ENCODE assay signal across 8 mouse cellular contexts in the genomic region with DNA sequence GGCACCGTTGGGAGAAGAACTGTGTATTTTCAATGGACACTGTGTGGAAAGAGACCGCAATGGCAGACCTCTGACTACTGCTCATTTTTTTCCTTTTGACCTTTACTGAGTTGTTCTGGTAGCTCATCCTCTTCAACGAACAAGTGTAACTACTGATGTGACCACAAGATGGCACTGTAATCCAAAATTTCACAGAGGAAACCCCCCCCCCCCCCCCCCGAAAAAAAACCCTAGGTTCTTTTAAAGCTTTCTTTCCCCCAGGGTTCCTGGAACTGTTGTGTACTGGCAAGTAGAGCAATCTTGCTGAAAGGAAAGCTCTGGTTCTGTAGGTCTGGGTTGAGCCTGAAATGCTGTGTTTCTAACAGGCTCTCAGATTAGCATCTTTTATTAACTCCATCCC. TPM values are rescaled to one million over a fixed set of nuclear protein-coding genes. Genes with fewer than 3 reads are reported as not detected.
DNase-seq lines count a peak whose midpoint lies in the region; ATAC-seq and TF ChIP-seq lines count a peak whose summit lies in the region.

No protein-coding gene starts in this region.

- no peaks in the 10 kb centered on the region for H3K27me3 ChIP-seq in spleen, adult 2 months (ENCODE audit: control insufficient read depth, insufficient read depth, low read length)
- H3K27me3 ChIP-seq in forebrain, postnatal 0 days (ENCODE audit: insufficient read depth, low read length), result no peaks in the 10 kb centered on the region
- no peaks in the 10 kb centered on the region for H3K27me3 ChIP-seq in midbrain, embryonic 16.5 days (ENCODE audit: control insufficient read depth, insufficient read depth, low read depth, low read length)

- TF ChIP-seq POLR2A in spleen, adult 2 months (IDR thresholded peaks at IDR 0.05; ENCODE audit: low read depth, low read length), result no peak

- H3K4me1 ChIP-seq in spleen, adult 2 months (ENCODE audit: control insufficient read depth, insufficient read depth, insufficient read length), result peaks cover 15% of the 10 kb centered on the region; the same call in 1 of the 2 replicates
- H3K4me1 ChIP-seq in forebrain, postnatal 0 days (ENCODE audit: insufficient read depth), result no peaks in the 10 kb centered on the region
- H3K4me1 ChIP-seq in midbrain, embryonic 16.5 days (ENCODE audit: control insufficient read depth, insufficient read depth, low read length), result no peaks in the 10 kb centered on the region

- peak; percentile 18 for DNase-seq in cerebellum, adult 18-20 months
- DNase-seq in cerebellum, adult 9-11 months, result no peak
- DNase-seq in spleen, adult 2 months (ENCODE audit: low read depth in 1 of 2, low spot score in 2 of 2), result no peak
- no peak for DNase-seq in spleen, adult 18-20 months
- peak; percentile 80 for DNase-seq in forebrain, postnatal 0 days
- peak; percentile 31 for DNase-seq in large intestine, adult 2 months (ENCODE audit: low read depth, low spot score)
- DNase-seq in urinary bladder, postnatal 25 days (ENCODE audit: low spot score), result no peak

- H3K9ac ChIP-seq in forebrain, postnatal 0 days, result no peak overlapping the region
- H3K9ac ChIP-seq in midbrain, embryonic 16.5 days (ENCODE audit: low read depth, low read length), result no peak overlapping the region

- H3K9me3 ChIP-seq in forebrain, postnatal 0 days (ENCODE audit: low read length), result no peaks in the 10 kb centered on the region
- H3K9me3 ChIP-seq in midbrain, embryonic 16.5 days (replicated peaks; ENCODE audit: control insufficient read depth, low read length, poor library complexity, severe bottlenecking), result no peaks in the 10 kb centered on the region

- WGBS in spleen, adult 2 months, result 5% methylated on average over 4 of the region's 4 CpGs
- WGBS in forebrain, postnatal 0 days, result 2% methylated on average over 4 of the region's 4 CpGs
- WGBS in large intestine, adult 2 months, result 3% methylated on average over 4 of the region's 4 CpGs
- 12% methylated on average over 4 of the region's 4 CpGs for WGBS in midbrain, embryonic 16.5 days

- no peak for TF ChIP-seq CTCF in spleen, adult 2 months (IDR thresholded peaks at IDR 0.05; ENCODE audit: extremely low read depth, insufficient read depth, insufficient read length, insufficient replicate concordance)
- peak; percentile 63 for TF ChIP-seq CTCF in forebrain, postnatal 0 days (IDR thresholded peaks at IDR 0.05; ENCODE audit: low read depth)

- ATAC-seq in forebrain, postnatal 0 days, result peak; percentile 55; the same call in 1 of the 2 replicates
- ATAC-seq in midbrain, embryonic 16.5 days, result peak; percentile 40; the same call in 1 of the 2 replicates

- H3K4me2 ChIP-seq in forebrain, postnatal 0 days (ENCODE audit: low read depth), result no peak overlapping the region
- H3K4me2 ChIP-seq in midbrain, embryonic 16.5 days (ENCODE audit: low read length), result no peak overlapping the region

- H3K36me3 ChIP-seq in spleen, adult 2 months (ENCODE audit: control insufficient read depth, insufficient read depth, low read length), result no peaks in the 10 kb centered on the region
- H3K36me3 ChIP-seq in forebrain, postnatal 0 days (ENCODE audit: insufficient read depth), result no peaks in the 10 kb centered on the region
- no peaks in the 10 kb centered on the region for H3K36me3 ChIP-seq in midbrain, embryonic 16.5 days (ENCODE audit: control insufficient read depth, insufficient read depth, low read length)

- no peak overlapping the region for H3K4me3 ChIP-seq in spleen, adult 2 months (ENCODE audit: extremely low read depth, insufficient read depth, insufficient read length)
- H3K4me3 ChIP-seq in forebrain, postnatal 0 days (ENCODE audit: low read depth, low read length), result no peak overlapping the region
- H3K4me3 ChIP-seq in midbrain, embryonic 16.5 days (ENCODE audit: low read depth, low read length), result no peak overlapping the region

- peak overlapping the region; percentile 96; the same call in 1 of the 2 replicates for H3K27ac ChIP-seq in spleen, adult 2 months (ENCODE audit: insufficient read depth, low read length)
- 0 out of 2 replicates have a peak overlapping the region, but pooled peaks have one; percentile 15 for H3K27ac ChIP-seq in forebrain, postnatal 0 days (ENCODE audit: low read depth, low read length)
- H3K27ac ChIP-seq in midbrain, embryonic 16.5 days (ENCODE audit: low read length), result no peak overlapping the region

RNA-seq across cellular contexts. Expression of a gene that starts 49.9 kb away (rescaled TPM):
- 20.8 and 42.8 TPM in 2 replicates for polyA plus RNA-seq in spleen, adult 2 months (2012; rRNA removed)
- 0.38 and 0.77 TPM in 2 replicates for total RNA-seq in forebrain, postnatal 0 days (2014; rRNA removed)
- 0.39 and 0.47 TPM in 2 replicates for polyA plus RNA-seq in forebrain, postnatal 0 days (2015; fragmentation: Nextera tagmentation; extraction: Ambion mirVana)
- polyA plus RNA-seq in large intestine, adult 2 months (2012; rRNA removed), result 6.0 and 7.7 TPM in 2 replicates
- 0.22 and 0.28 TPM in 2 replicates for polyA plus RNA-seq in midbrain, embryonic 16.5 days (2015; fragmentation: Nextera tagmentation; extraction: Ambion mirVana)

Comparison
In these comparisons a context has a peak if more than half of its experiments do, and no peak if none do; other contexts are left out.
1. DNase-seq: peak in cerebellum, adult 18-20 months (2 of 2), forebrain, postnatal 0 days (single experiment) and large intestine, adult 2 months (single experiment); none in cerebellum, adult 9-11 months (single experiment), spleen, adult 2 months (0 of 2), spleen, adult 18-20 months (0 of 2) and urinary bladder, postnatal 25 days (single experiment).